Mouse (Mus musculus): ENCODE measurements around the gene Bcas3. TPM values are rescaled to one million over a fixed set of nuclear protein-coding genes. Genes with fewer than 3 reads are reported as not detected.

Bcas3 gene
- polyA plus RNA-seq, 1 experiment from 2014 or later: 27.7 TPM

GRCm38 (mm10) chr11:85836523-85837290, 483.7 kb downstream of the Bcas3 start:
- DNase-seq (ENCODE audit: low spot score): peak; percentile 66
- peak overlapping the region; percentile 70 for H3K4me3 ChIP-seq
- H3K36me3 ChIP-seq (replicated peaks): peaks cover 73% of the 10 kb centered on the region
- WGBS: 2% methylated on average over 32 of the region's 32 CpGs
- peak overlapping the region; percentile 93 for H3K27ac ChIP-seq (replicated peaks)
- H3K27me3 ChIP-seq (replicated peaks; ENCODE audit: low read depth, poor library complexity, severe bottlenecking): peaks cover 98% of the 10 kb centered on the region
- peaks cover 69% of the 10 kb centered on the region for H3K4me1 ChIP-seq
- H3K9me3 ChIP-seq: no peaks in the 10 kb centered on the region

GRCm38 (mm10) chr11:85837291-85837647, 484.3 kb downstream of the Bcas3 start:
- peak overlapping the region; percentile 70 for H3K4me3 ChIP-seq
- H3K27ac ChIP-seq (replicated peaks): peak overlapping the region; percentile 93
- peaks cover 73% of the 10 kb centered on the region for H3K36me3 ChIP-seq (replicated peaks)
- H3K9me3 ChIP-seq: no peaks in the 10 kb centered on the region
- H3K27me3 ChIP-seq (replicated peaks; ENCODE audit: low read depth, poor library complexity, severe bottlenecking): peaks cover 98% of the 10 kb centered on the region
- under 1% methylated on average over 18 of the region's 18 CpGs for WGBS
- peaks cover 69% of the 10 kb centered on the region for H3K4me1 ChIP-seq
- no peak for DNase-seq (ENCODE audit: low spot score)

- peak; percentile 69 for DNase-seq (ENCODE audit: low spot score)
- Histone ChIP-seq H3K36me3 (replicated peaks) (peaks cover 73% of the 10 kb centered on the region), H3K9me3 (no peaks in the 10 kb centered on the region), H3K4me1 (peaks cover 69% of the 10 kb centered on the region), H3K27me3 (replicated peaks; ENCODE audit: low read depth, poor library complexity, severe bottlenecking) (peaks cover 98% of the 10 kb centered on the region), H3K27ac (replicated peaks) (peak overlapping the region; percentile 93), H3K4me3 (peak overlapping the region; percentile 70)
- under 1% methylated on average over 67 of the region's 67 CpGs for WGBS
Observed at GRCm38 (mm10) chr11:85837648-85838423, 484.9 kb downstream of the Bcas3 start.

GRCm38 (mm10) chr11:85838424-85839257, 485.7 kb downstream of the Bcas3 start:
- H3K36me3 ChIP-seq (replicated peaks): peaks cover 73% of the 10 kb centered on the region
- DNase-seq (ENCODE audit: low spot score): peak; percentile 42
- H3K27me3 ChIP-seq (replicated peaks; ENCODE audit: low read depth, poor library complexity, severe bottlenecking): peaks cover 96% of the 10 kb centered on the region
- H3K4me3 ChIP-seq: peak overlapping the region; percentile 70
- 6% methylated on average over 20 of the region's 20 CpGs for WGBS
- H3K4me1 ChIP-seq: peaks cover 78% of the 10 kb centered on the region
- H3K9me3 ChIP-seq: no peaks in the 10 kb centered on the region
- peak overlapping the region; percentile 93 for H3K27ac ChIP-seq (replicated peaks)

GRCm38 (mm10) chr11:85839258-85840030, 486.5 kb downstream of the Bcas3 start:
- Histone ChIP-seq H3K27me3 (replicated peaks; ENCODE audit: low read depth, poor library complexity, severe bottlenecking) (peaks cover 88% of the 10 kb centered on the region), H3K27ac (replicated peaks) (peak overlapping the region; percentile 93), H3K9me3 (no peaks in the 10 kb centered on the region), H3K4me1 (peaks cover 77% of the 10 kb centered on the region), H3K36me3 (replicated peaks) (peaks cover 69% of the 10 kb centered on the region), H3K4me3 (peak overlapping the region; percentile 70)
- DNase-seq (ENCODE audit: low spot score): peak; percentile 47
- 9% methylated on average over 7 of the region's 7 CpGs for WGBS

- peak overlapping the region; percentile 70 for H3K4me3 ChIP-seq
- no peaks in the 10 kb centered on the region for H3K9me3 ChIP-seq
- H3K36me3 ChIP-seq (replicated peaks): peaks cover 62% of the 10 kb centered on the region
- H3K27me3 ChIP-seq (replicated peaks; ENCODE audit: low read depth, poor library complexity, severe bottlenecking): peaks cover 87% of the 10 kb centered on the region
- peak; percentile 49 for DNase-seq (ENCODE audit: low spot score)
- H3K4me1 ChIP-seq: peaks cover 77% of the 10 kb centered on the region
- WGBS: 5% methylated on average over 27 of the region's 27 CpGs
- H3K27ac ChIP-seq (replicated peaks): peak overlapping the region; percentile 93
Observed at GRCm38 (mm10) chr11:85840031-85840802, 487.2 kb downstream of the Bcas3 start.

GRCm38 (mm10) chr11:85840803-85841145, 487.8 kb downstream of the Bcas3 start:
- DNase-seq (ENCODE audit: low spot score): peak; percentile 61
- Histone ChIP-seq H3K4me1 (peaks cover 76% of the 10 kb centered on the region), H3K36me3 (replicated peaks) (peaks cover 56% of the 10 kb centered on the region), H3K27ac (replicated peaks) (peak overlapping the region; percentile 93), H3K27me3 (replicated peaks; ENCODE audit: low read depth, poor library complexity, severe bottlenecking) (peaks cover 87% of the 10 kb centered on the region), H3K9me3 (no peaks in the 10 kb centered on the region), H3K4me3 (peak overlapping the region; percentile 70)
- WGBS: 4% methylated on average over 21 of the region's 21 CpGs

GRCm38 (mm10) chr11:85841211-85841681, 488.3 kb downstream of the Bcas3 start:
- peaks cover 51% of the 10 kb centered on the region for H3K36me3 ChIP-seq (replicated peaks)
- H3K27ac ChIP-seq (replicated peaks): peak overlapping the region; percentile 93
- DNase-seq (ENCODE audit: low spot score): peak; percentile 56
- peaks cover 75% of the 10 kb centered on the region for H3K4me1 ChIP-seq
- 6% methylated on average over 8 of the region's 8 CpGs for WGBS
- peaks cover 87% of the 10 kb centered on the region for H3K27me3 ChIP-seq (replicated peaks; ENCODE audit: low read depth, poor library complexity, severe bottlenecking)
- peak overlapping the region; percentile 70 for H3K4me3 ChIP-seq
- H3K9me3 ChIP-seq: no peaks in the 10 kb centered on the region

- peaks cover 44% of the 10 kb centered on the region for H3K36me3 ChIP-seq (replicated peaks)
- DNase-seq (ENCODE audit: low spot score): peak; percentile 90
- peaks cover 73% of the 10 kb centered on the region for H3K4me1 ChIP-seq
- H3K27me3 ChIP-seq (replicated peaks; ENCODE audit: low read depth, poor library complexity, severe bottlenecking): peaks cover 87% of the 10 kb centered on the region
- H3K9me3 ChIP-seq: no peaks in the 10 kb centered on the region
- peak overlapping the region; percentile 70 for H3K4me3 ChIP-seq
- peak overlapping the region; percentile 93 for H3K27ac ChIP-seq (replicated peaks)
- WGBS: under 1% methylated on average over 32 of the region's 32 CpGs
Observed at GRCm38 (mm10) chr11:85841980-85842379, 489.0 kb downstream of the Bcas3 start.

- Histone ChIP-seq H3K9me3 (no peaks in the 10 kb centered on the region), H3K4me3 (peak overlapping the region; percentile 70), H3K27me3 (replicated peaks; ENCODE audit: low read depth, poor library complexity, severe bottlenecking) (peaks cover 85% of the 10 kb centered on the region), H3K27ac (replicated peaks) (peak overlapping the region; percentile 93), H3K4me1 (peaks cover 65% of the 10 kb centered on the region), H3K36me3 (replicated peaks) (peaks cover 36% of the 10 kb centered on the region)
- peak; percentile 65 for DNase-seq (ENCODE audit: low spot score)
- 4% methylated on average over 24 of the region's 24 CpGs for WGBS
Observed at GRCm38 (mm10) chr11:85842596-85843346, 489.8 kb downstream of the Bcas3 start.
